Mouse (Mus musculus): ENCODE measurements around the gene S1pr2.

DNA sequence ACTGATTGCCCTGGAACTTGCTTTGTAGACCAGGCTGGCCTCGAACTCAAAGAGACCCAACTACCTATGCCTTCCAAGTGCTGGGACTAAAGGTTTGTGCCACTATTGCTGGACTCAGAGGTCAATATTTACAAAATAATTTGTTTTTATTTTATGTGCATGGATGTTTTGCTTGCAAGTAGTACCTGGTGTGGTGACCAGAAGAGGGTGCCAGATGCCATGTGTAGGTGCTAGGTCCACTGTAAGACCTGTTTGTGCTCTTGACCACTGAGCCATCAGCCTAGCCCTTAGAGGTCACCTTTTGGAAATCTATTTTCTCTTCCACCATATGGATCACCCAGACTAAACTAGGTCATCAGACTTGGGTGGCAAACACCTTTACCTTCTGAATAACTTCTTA is 46.1 kb upstream of the S1pr2 start:
- peak; percentile 41 for TF ChIP-seq CTCF (IDR thresholded peaks at IDR 0.05; ENCODE audit: low read depth)
- TF ChIP-seq EP300 (IDR thresholded peaks at IDR 0.05; ENCODE audit: low read depth), result no peak

All from liver, embryonic 14.5 days (tissue).